Mouse (Mus musculus) embryo, embryonic 9.5 days (tissue): ENCODE results near the gene Aldh16a1.
"Not testable (repeated sequence)": the region's sequence is repeated elsewhere in the genome, so short reads cannot be mapped to it uniquely, and the experiment has no call there.

Source experiments
- DNase-seq: peaks from one replicate; pipeline ENCODE4 v3.0.0-alpha.2; 2017; ENCODE audit errors: extremely low spot score

The Aldh16a1 gene

GRCm38 (mm10) chr7:45117566-45117965, 36.8 kb downstream of the Aldh16a1 start:
- no peak for DNase-seq

GRCm38 (mm10) chr7:45113476-45113875, 40.9 kb downstream of the Aldh16a1 start:
- no peak for DNase-seq

- no peak for DNase-seq
These were observed 41.9 kb downstream of the Aldh16a1 start for GRCm38 (mm10) chr7:45112529-45112928.

- no peak for DNase-seq
These were observed 42.4 kb downstream of the Aldh16a1 start for GRCm38 (mm10) chr7:45111940-45112339.

GRCm38 (mm10) chr7:45110089-45110488, 44.3 kb downstream of the Aldh16a1 start:
- not testable (repeated sequence) for DNase-seq

GRCm38 (mm10) chr7:45107052-45107645, 47.2 kb downstream of the Aldh16a1 start:
- DNase-seq: no peak

- DNase-seq: peak; percentile 56
These were observed 47.9 kb downstream of the Aldh16a1 start for GRCm38 (mm10) chr7:45106441-45106840.

- no peak for DNase-seq
These were observed 48.9 kb downstream of the Aldh16a1 start for GRCm38 (mm10) chr7:45105491-45105890.

- DNase-seq: no peak
These were observed 49.4 kb downstream of the Aldh16a1 start for GRCm38 (mm10) chr7:45104941-45105340.

GRCm38 (mm10) chr7:45103652-45104180, 50.7 kb downstream of the Aldh16a1 start, which contains the start of gene Fcgrt:
Gene Fcgrt, minus strand, starts transcription at chr7:45103851.
- no peak for DNase-seq

- no peak for DNase-seq
These were observed 51.3 kb downstream of the Aldh16a1 start for GRCm38 (mm10) chr7:45102940-45103585.

- DNase-seq: no peak
These were observed 51.9 kb downstream of the Aldh16a1 start for GRCm38 (mm10) chr7:45102441-45102840.

GRCm38 (mm10) chr7:45100046-45100445, 54.3 kb downstream of the Aldh16a1 start:
- no peak for DNase-seq

- DNase-seq: no peak
These were observed 55.7 kb downstream of the Aldh16a1 start for GRCm38 (mm10) chr7:45098541-45099240.

- no peak for DNase-seq
These were observed 56.9 kb downstream of the Aldh16a1 start for GRCm38 (mm10) chr7:45097479-45097878.

- DNase-seq: not testable (repeated sequence)
These were observed 58.4 kb downstream of the Aldh16a1 start for GRCm38 (mm10) chr7:45095965-45096364.

GRCm38 (mm10) chr7:45095367-45095766, 59.0 kb downstream of the Aldh16a1 start:
- DNase-seq: no peak

GRCm38 (mm10) chr7:45094121-45094520, 60.3 kb downstream of the Aldh16a1 start:
- peak; percentile 41 for DNase-seq

GRCm38 (mm10) chr7:45093516-45093905, 60.9 kb downstream of the Aldh16a1 start:
- DNase-seq: peak; percentile 62

GRCm38 (mm10) chr7:45092828-45093515, 61.4 kb downstream of the Aldh16a1 start:
- DNase-seq: peak; percentile 40

GRCm38 (mm10) chr7:45092048-45092447, 62.3 kb downstream of the Aldh16a1 start, which contains the start of gene Rcn3:
Gene Rcn3, minus strand, starts transcription at chr7:45092221.
- peak; percentile 93 for DNase-seq
